Mouse (Mus musculus) forebrain, embryonic 15.5 days (tissue): ENCODE measurements around the gene Adgrf3. TPM values are rescaled to one million over a fixed set of nuclear protein-coding genes. Genes with fewer than 3 reads are reported as not detected.

Experiments
- ATAC-seq: fragments of 200-750 bp; cut with Nextera tagmentation; replicated peaks from 2 replicates; pipeline ENCODE4 v1.8.0; 2017; ENCODE audit warnings: mild to moderate bottlenecking, moderate TSS enrichment, moderate library complexity
- H3K27ac ChIP-seq: fragments of 300-500 bp; sonication (generic); replicated peaks from 2 replicates; pipeline ENCODE4 v1.5.1; 2015; ENCODE audit warnings: mild to moderate bottlenecking, inconsistent platforms
- H3K27me3 ChIP-seq: fragments of 300-500 bp; sonication (generic); 2 replicates; pipeline ENCODE4 v1.6.1; 2015; ENCODE audit warnings: inconsistent platforms
- H3K36me3 ChIP-seq: fragments of 300-500 bp; sonication (generic); 2 replicates; pipeline ENCODE4 v1.6.1; 2015; ENCODE audit warnings: mild to moderate bottlenecking, inconsistent platforms
- H3K4me1 ChIP-seq: fragments of 300-500 bp; sonication (generic); 2 replicates; pipeline ENCODE4 v1.6.1; 2015; ENCODE audit warnings: inconsistent platforms
- H3K4me2 ChIP-seq: fragments of 300-500 bp; sonication (generic); replicated peaks from 2 replicates; pipeline ENCODE4 v1.6.1; 2015; ENCODE audit warnings: mild to moderate bottlenecking, inconsistent platforms
- H3K4me3 ChIP-seq: fragments of 300-500 bp; sonication (generic); 2 replicates; pipeline ENCODE4 v1.5.1; 2015; ENCODE audit warnings: mild to moderate bottlenecking, inconsistent platforms
- H3K9ac ChIP-seq: fragments of 300-500 bp; sonication (generic); replicated peaks from 2 replicates; pipeline ENCODE4 v1.6.1; 2015; ENCODE audit warnings: mild to moderate bottlenecking, inconsistent platforms
- H3K9me3 ChIP-seq: fragments of 300-500 bp; sonication (generic); 2 replicates; pipeline ENCODE4 v1.6.1; 2016; ENCODE audit warnings: inconsistent platforms
- WGBS: fragments of 180-500 bp; shearing (Covaris S2); methylation state at CpG from one replicate; pipeline ENCODE4 v1.1.7; 2015; ENCODE audit warnings: mixed read lengths; 5-methylcytosine and 5-hydroxymethylcytosine counted together
- polyA plus RNA-seq: library from polyadenylated mRNA; unstranded; fragments of >200 nt; fragmentation: Nextera tagmentation; extraction: Ambion mirVana; gene quantifications from 2 replicates; pipeline ENCODE4 v1.2.1, GENCODE M21; 2015

Gene Adgrf3
- not detected in 2 replicates for polyA plus RNA-seq

DNA sequence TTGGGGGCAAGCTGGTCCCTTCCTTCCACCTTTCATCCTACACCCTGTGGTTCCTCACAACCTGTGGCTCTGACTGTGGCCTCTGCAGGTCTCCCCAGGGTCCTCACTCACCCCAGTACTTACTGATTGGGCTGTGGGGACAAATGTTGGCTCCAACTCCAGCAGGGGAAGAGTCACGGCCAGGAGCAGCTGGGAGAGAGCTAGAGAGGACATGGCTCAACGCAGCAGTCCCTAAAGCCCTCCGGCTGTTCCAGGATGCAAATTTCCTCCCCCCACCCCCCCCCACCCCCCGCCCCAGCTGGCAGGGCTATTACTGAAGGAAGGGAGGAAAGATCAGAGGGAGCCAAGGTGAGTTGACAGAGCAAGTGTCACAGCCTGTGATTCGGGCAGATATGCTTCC is at the start of gene Adgrf3:
Adgrf3 (minus strand) TSS at position 230 of the 400 bp plus-strand sequence.
- Histone ChIP-seq H3K4me2 (no peak within 1 kb of the TSS), H3K27ac (no peak within 1 kb of the TSS), H3K36me3 (no peaks in the 10 kb centered on the region), H3K27me3 (no peaks in the 10 kb centered on the region), H3K9ac (no peak within 1 kb of the TSS), H3K4me1 (no peaks in the 10 kb centered on the region), H3K9me3 (no peaks in the 10 kb centered on the region), H3K4me3 (no peak within 1 kb of the TSS)
- ATAC-seq: no peak
- WGBS: 39% methylated on average over 5 of the region's 5 CpGs

- Histone ChIP-seq H3K4me3 (no peak overlapping the region), H3K27ac (no peak overlapping the region), H3K36me3 (peaks cover 10% of the 10 kb centered on the region), H3K9me3 (no peaks in the 10 kb centered on the region), H3K27me3 (no peaks in the 10 kb centered on the region), H3K9ac (no peak overlapping the region), H3K4me1 (peaks cover 12% of the 10 kb centered on the region; the same call in 1 of the 2 replicates), H3K4me2 (no peak overlapping the region)
- no peak for ATAC-seq
- WGBS: 91% methylated on average over 1 of the region's 1 CpGs
These were observed 42.1 kb upstream of the Adgrf3 start for GRCm38 (mm10) chr5:30247666-30248065.

GRCm38 (mm10) chr5:30245861-30246416 is 40.4 kb upstream of the Adgrf3 start:
- ATAC-seq: no peak
- Histone ChIP-seq H3K27me3 (no peaks in the 10 kb centered on the region), H3K36me3 (peaks cover 7% of the 10 kb centered on the region)

GRCm38 (mm10) chr5:30243741-30244140 is 38.2 kb upstream of the Adgrf3 start:
- no peaks in the 10 kb centered on the region for H3K9me3 ChIP-seq
- H3K4me3 ChIP-seq: no peak overlapping the region
- ATAC-seq: no peak
- no peak overlapping the region for H3K9ac ChIP-seq
- no peak overlapping the region for H3K4me2 ChIP-seq
- H3K4me1 ChIP-seq: peaks cover 12% of the 10 kb centered on the region; the same call in 1 of the 2 replicates
- 62% methylated on average over 9 of the region's 9 CpGs for whole genome bisulfite sequencing
- H3K27ac ChIP-seq: no peak overlapping the region
- H3K27me3 ChIP-seq: no peaks in the 10 kb centered on the region
- H3K36me3 ChIP-seq: no peaks in the 10 kb centered on the region; the same call in 1 of the 2 replicates

More at GRCm38 (mm10) chr5:30245861-30246416, 40.4 kb upstream of the Adgrf3 start:
- H3K4me2 ChIP-seq: no peak overlapping the region
- no peaks in the 10 kb centered on the region for H3K9me3 ChIP-seq
- H3K27ac ChIP-seq: no peak overlapping the region
- 90% methylated on average over 9 of the region's 9 CpGs for WGBS
- no peak overlapping the region for H3K9ac ChIP-seq
- H3K4me3 ChIP-seq: no peak overlapping the region
- peaks cover 12% of the 10 kb centered on the region; the same call in 1 of the 2 replicates for H3K4me1 ChIP-seq

- ATAC-seq: no peak
- H3K27me3 ChIP-seq: no peaks in the 10 kb centered on the region
- H3K4me3 ChIP-seq: no peak overlapping the region
- 55% methylated on average over 1 of the region's 1 CpGs for WGBS
- H3K4me1 ChIP-seq: peaks cover 12% of the 10 kb centered on the region; the same call in 1 of the 2 replicates
- no peaks in the 10 kb centered on the region for H3K36me3 ChIP-seq
- H3K9ac ChIP-seq: no peak overlapping the region
- H3K9me3 ChIP-seq: no peaks in the 10 kb centered on the region
- H3K4me2 ChIP-seq: no peak overlapping the region
- no peak overlapping the region for H3K27ac ChIP-seq
These were observed 36.9 kb upstream of the Adgrf3 start for GRCm38 (mm10) chr5:30242410-30242809.

DNA sequence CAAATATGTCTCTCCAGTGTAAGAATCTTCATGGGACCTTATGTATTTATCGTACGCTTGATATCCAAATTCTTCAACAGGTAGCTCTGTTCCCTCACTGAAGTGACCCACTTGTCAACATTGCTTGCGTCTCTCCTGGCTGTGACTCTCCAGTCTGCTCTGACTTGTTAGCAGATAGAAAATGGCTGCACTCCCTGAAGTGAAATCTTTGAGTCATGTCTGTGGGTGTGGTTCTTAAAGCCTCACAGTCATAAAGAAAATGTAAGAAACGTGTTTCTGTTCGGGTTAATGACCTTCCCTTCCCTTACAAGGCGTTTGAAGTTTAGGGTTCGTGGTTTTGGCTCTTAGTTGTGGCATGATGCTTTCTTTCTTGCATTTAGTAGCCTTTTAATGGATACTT is 35.0 kb upstream of the Adgrf3 start:
- H3K4me2 ChIP-seq: no peak overlapping the region
- ATAC-seq: no peak
- no peaks in the 10 kb centered on the region for H3K36me3 ChIP-seq
- H3K27ac ChIP-seq: no peak overlapping the region
- no peak overlapping the region for H3K4me3 ChIP-seq
- no peak overlapping the region for H3K9ac ChIP-seq
- peaks cover 12% of the 10 kb centered on the region; the same call in 1 of the 2 replicates for H3K4me1 ChIP-seq
- H3K9me3 ChIP-seq: no peaks in the 10 kb centered on the region
- 94% methylated on average over 7 of the region's 7 CpGs for WGBS
- H3K27me3 ChIP-seq: no peaks in the 10 kb centered on the region

DNA sequence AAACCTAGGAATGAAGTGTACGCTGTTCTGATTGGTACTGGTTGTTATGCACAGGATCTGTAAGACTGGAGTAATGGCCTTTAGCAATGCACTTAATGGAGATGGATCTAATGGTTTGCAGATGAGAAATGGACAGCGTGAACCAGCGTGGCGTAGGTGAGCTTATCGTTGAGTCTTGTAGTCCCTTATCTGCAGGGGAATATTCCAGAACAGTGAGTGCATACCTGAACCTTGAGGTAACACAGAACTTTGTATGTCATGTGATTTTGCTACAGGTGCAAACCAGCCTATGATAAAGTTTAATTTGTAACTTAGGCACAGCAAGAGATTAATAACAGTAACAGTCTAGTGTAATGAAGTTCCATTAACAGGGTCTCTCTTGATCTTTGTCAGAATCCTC is 33.0 kb upstream of the Adgrf3 start:
- over 99% methylated on average over 5 of the region's 5 CpGs for WGBS
- H3K9ac ChIP-seq: no peak overlapping the region
- H3K4me1 ChIP-seq: peaks cover 17% of the 10 kb centered on the region
- H3K27ac ChIP-seq: no peak overlapping the region
- no peaks in the 10 kb centered on the region for H3K9me3 ChIP-seq
- no peak for ATAC-seq
- H3K27me3 ChIP-seq: no peaks in the 10 kb centered on the region
- no peak overlapping the region for H3K4me2 ChIP-seq
- no peak overlapping the region for H3K4me3 ChIP-seq
- no peaks in the 10 kb centered on the region for H3K36me3 ChIP-seq

DNA sequence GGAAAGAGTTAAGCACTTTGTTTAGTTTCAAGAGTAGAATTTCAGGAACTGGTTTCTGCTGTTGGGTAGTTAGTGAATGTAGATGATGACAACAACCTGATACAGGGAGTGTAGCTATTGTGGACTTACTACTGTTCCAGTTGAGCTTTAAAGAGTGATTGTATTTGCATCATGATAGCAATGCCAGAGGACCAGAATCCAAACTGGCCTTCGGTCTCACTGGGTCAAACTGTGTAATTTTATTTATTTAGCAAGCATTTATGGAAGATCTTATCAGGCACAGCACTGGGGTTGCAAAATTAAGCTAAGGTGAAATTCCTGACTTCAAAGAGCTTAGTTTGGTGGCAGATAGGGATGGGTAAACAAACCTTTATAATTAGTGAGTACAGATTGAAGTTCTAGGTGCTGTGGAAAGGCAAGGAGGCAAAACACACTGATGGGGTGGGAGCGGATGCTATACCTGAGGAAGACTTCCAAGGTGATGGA is 30.2 kb upstream of the Adgrf3 start:
- Histone ChIP-seq H3K9ac (no peak overlapping the region), H3K4me1 (peaks cover 30% of the 10 kb centered on the region), H3K4me3 (no peak overlapping the region), H3K4me2 (no peak overlapping the region), H3K36me3 (no peaks in the 10 kb centered on the region), H3K27ac (no peak overlapping the region), H3K27me3 (no peaks in the 10 kb centered on the region), H3K9me3 (no peaks in the 10 kb centered on the region)
- no peak for ATAC-seq
- 96% methylated on average over 2 of the region's 2 CpGs for WGBS

DNA sequence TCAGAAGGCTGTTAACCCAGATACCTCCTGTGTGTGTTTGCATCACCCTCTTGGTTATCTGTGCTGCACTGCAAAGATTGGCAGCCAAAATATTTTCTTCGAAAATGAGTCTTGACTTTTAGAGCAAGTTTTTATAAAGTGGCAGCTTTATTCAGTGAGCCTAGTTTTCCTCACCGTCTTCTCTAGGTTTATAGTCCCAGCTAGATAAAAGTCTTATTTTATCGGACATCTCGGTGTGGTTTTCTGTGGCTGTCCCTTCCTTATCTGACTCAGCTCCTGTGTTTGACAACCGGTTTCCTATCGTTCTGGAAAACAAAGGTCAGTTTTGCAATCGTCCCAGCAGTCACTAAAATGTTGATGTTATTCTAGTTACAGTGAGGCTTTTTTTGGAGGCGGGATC is 28.5 kb upstream of the Adgrf3 start:
- H3K4me2 ChIP-seq: peak overlapping the region; percentile 81
- ATAC-seq: no peak
- no peak overlapping the region for H3K27ac ChIP-seq
- no peaks in the 10 kb centered on the region for H3K27me3 ChIP-seq
- H3K36me3 ChIP-seq: no peaks in the 10 kb centered on the region
- H3K4me1 ChIP-seq: peaks cover 30% of the 10 kb centered on the region
- peak overlapping the region; percentile 87; the same call in 1 of the 2 replicates for H3K9ac ChIP-seq
- WGBS: 71% methylated on average over 8 of the region's 8 CpGs
- no peaks in the 10 kb centered on the region for H3K9me3 ChIP-seq
- peak overlapping the region; percentile 97 for H3K4me3 ChIP-seq

- Histone ChIP-seq H3K9me3 (no peaks in the 10 kb centered on the region), H3K4me1 (peaks cover 30% of the 10 kb centered on the region), H3K36me3 (no peaks in the 10 kb centered on the region), H3K4me2 (peak overlapping the region; percentile 81), H3K27ac (peak overlapping the region; percentile 94), H3K4me3 (peak overlapping the region; percentile 97), H3K27me3 (no peaks in the 10 kb centered on the region), H3K9ac (peak overlapping the region; percentile 87)
- ATAC-seq: peak; percentile 11; the same call in 1 of the 2 replicates
- 1% methylated on average over 15 of the region's 15 CpGs for WGBS
These were observed 27.5 kb upstream of the Adgrf3 start for GRCm38 (mm10) chr5:30233042-30233441.

DNA sequence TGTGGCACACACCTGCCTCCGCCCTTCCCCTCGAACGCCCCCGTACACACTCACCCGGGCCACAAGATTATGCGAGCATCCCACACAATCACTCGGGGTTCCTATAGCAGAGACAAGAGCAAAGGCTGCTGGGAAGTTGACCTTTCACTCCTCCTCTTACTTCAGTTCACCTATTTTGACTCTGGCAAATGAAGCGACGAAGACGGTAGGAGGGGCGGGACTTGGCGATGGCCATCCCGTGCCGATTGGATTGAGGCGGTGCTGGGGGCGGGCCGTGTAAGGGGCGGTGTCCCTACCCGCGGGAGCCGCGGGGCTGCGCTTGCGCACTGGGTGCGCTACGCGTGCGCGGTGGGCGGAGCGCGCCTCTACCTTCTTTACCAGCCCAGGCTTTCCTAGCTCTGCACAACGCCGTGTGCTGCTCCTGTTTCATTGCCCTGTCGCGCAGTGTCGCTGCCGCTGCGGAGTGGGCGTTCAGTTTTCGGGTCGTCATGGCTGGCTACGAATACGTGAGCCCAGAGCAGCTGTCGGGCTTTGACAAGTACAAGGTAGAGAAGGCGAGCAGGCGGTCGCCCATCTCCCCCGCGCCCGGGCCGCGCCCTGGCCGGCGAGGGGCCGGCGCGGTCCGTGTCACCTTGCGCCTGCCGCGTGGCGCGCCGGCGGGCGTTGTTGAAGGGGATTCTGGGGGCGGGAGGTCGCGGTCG is 26.9 kb upstream of the Adgrf3 start, which contains the start of gene Selenoi:
Selenoi (plus strand) TSS at position 311 of the 701 bp plus-strand sequence.
- Histone ChIP-seq H3K36me3 (no peaks in the 10 kb centered on the region), H3K9ac (peak within 1 kb of the TSS; percentile 87), H3K4me1 (peaks cover 30% of the 10 kb centered on the region), H3K9me3 (no peaks in the 10 kb centered on the region), H3K27ac (peak within 1 kb of the TSS; percentile 94), H3K4me3 (peak within 1 kb of the TSS; percentile 97), H3K27me3 (no peaks in the 10 kb centered on the region), H3K4me2 (peak within 1 kb of the TSS; percentile 81)
- peak; percentile 100 for ATAC-seq
- WGBS: 5% methylated on average over 69 of the region's 71 CpGs

DNA sequence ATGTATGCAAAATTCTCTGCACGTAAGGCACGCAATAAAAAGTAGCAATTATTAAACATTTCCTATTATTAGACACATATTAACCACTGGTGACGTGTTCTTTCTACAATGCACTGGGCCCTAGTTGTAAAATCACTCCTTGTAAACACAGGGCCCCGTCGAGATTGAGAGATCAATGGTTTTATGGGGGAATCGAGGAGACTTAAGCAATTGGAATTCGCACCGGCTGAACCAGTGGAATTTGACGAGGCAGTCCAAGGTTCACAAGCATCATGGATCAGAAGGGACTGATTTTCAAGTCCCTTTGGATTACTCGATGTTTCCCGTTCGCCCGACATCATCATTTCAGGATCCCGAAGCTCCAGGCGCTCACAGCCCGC is 26.4 kb upstream of the Adgrf3 start:
- no peaks in the 10 kb centered on the region for H3K27me3 ChIP-seq
- no peaks in the 10 kb centered on the region for H3K36me3 ChIP-seq
- H3K9ac ChIP-seq: peak overlapping the region; percentile 79
- H3K9me3 ChIP-seq: no peaks in the 10 kb centered on the region
- 39% methylated on average over 16 of the region's 16 CpGs for WGBS
- H3K4me3 ChIP-seq: peak overlapping the region; percentile 97
- ATAC-seq: no peak
- H3K4me2 ChIP-seq: peak overlapping the region; percentile 81
- peak overlapping the region; percentile 87 for H3K27ac ChIP-seq
- H3K4me1 ChIP-seq: peaks cover 30% of the 10 kb centered on the region
